Mouse (Mus musculus): ENCODE measurements at regions not wholly inside any gene's neighbourhood (a gene's known extent, or its start where the extent isn't known, plus 50 kb on each side); places are given as distances from the start of the nearest gene placed in this dataset.

- intact Hi-C loops (cut with DNase I), result no loop called here
- DNase-seq, result no peak
Observed at GRCm38 (mm10) chr2:80717979-80718378, 100.9 kb downstream of the Nup35 start.

DNA sequence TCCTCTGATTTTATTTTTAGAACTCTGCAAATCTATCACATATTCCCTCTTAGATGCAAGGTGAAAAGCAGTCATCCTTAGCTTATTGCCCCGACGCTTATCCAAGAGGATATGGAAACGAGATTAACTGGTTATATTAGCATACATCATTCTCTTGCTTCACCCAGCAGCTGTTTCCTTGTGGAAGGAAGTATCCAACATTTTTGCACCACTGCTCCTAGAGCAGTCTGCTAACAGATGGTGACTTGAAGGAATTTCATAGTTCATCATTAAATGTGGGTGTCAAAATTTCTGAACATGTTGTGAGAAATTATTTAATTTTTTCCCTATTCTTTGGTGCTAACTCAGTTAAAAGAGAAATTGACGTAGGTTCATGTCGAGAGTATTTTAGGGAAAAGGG, 107.0 kb downstream of the Nup35 start:
- DNase-seq, result no peak
- intact Hi-C loops (cut with DNase I), result no loop called here

DNA sequence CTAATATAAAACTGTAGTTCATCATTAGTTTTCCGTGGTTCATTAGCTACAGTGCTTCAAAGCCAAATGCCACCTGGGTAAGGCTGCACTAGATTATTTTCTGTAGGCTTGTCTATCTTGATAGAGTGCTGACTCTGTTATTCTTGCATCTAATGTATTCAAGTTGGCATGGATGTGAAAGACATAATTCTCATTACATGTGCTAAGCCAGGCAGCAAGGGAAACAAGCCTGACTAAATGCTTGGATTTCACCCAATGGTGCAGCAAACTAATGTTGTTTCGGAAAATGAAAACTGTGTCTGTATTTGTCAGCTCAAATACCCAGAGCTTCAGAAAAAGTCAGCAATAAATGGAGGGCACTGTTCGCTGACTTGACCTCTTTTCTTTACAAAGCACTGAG, 114.3 kb downstream of the Nup35 start:
- intact Hi-C loops (cut with DNase I), result no loop called here
- DNase-seq, result no peak

GRCm38 (mm10) chr2:80746737-80747136, 129.7 kb downstream of the Nup35 start:
- intact Hi-C loops (cut with DNase I), result no loop called here
- DNase-seq, result no peak

- DNase-seq, result no peak
- intact Hi-C loops (cut with DNase I), result loop anchor here (2.0 to 10.0 kb wide), 3 partner anchors 90 to 1293 kb away; partner anchors contain the start of gene Zfp804a
Observed at GRCm38 (mm10) chr2:80762013-80762612, 145.1 kb downstream of the Nup35 start.

- DNase-seq, result no peak
- intact Hi-C loops (cut with DNase I), result no loop called here
Observed at GRCm38 (mm10) chr2:80771176-80771575, 154.1 kb downstream of the Nup35 start.

DNA sequence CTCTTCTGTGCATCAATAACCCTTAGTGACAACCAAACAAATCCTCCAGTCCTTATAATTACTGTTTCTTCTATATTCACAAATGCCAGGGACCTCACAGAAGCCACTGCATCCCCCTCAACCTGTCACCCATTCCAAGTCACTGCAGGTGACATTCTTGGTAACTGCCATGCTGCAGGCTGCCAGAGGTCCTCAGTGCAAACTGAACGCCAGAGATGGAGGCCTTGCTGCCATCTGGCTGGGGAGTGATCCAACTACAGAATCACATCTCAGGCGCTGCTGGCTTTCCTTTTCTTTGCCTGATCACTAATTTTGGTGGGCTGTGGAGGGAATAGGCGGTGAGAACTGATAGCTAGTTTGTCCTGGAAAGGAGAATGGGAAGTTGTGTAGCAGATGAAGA, 155.4 kb downstream of the Nup35 start:
- no peak for DNase-seq
- intact Hi-C loops (cut with DNase I), result no loop called here

DNA sequence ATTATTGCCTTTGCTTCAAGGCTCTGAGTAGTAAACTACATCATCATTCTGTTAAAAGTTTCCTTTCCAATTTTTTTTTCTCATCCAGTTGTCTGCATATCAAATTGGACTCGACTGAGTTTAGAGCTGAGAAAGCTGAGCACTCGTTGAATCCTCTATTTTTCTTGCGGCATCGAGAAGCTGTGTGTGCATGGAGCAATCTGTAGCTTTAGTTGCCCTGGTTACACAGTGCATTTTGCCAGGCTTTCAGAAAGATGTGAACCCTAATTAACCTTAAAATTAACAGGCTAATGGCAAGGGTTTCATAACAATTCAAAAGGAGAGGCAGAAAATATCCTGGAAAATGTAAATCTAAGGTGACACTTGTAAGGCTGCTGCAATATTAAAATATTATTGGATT, 169.3 kb downstream of the Nup35 start:
- intact Hi-C loops (cut with DNase I), result no loop called here
- no peak for DNase-seq

GRCm38 (mm10) chr2:80793345-80794147, 176.5 kb downstream of the Nup35 start:
- intact Hi-C loops (cut with DNase I), result no loop called here
- no peak for DNase-seq

DNA sequence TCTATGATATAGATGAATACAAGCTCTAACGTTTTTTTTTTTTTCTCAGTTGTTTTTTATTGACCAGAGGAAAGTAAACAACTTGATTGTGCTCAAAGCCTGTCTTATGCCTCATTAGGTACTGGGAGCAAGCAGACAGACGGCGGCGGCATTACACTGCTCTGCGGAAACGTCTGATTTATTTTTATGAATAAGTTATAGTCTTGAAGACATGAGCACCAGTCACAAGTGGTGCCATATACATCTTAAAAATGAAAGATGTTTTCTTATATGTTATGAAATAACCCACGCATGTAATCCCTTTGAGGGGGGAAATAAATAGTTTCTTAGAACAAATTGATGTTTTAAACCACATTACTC, 177.1 kb downstream of the Nup35 start:
- intact Hi-C loops (cut with DNase I), result no loop called here

GRCm38 (mm10) chr2:80819268-80819667, 202.2 kb downstream of the Nup35 start:
- intact Hi-C loops (cut with DNase I), result no loop called here
- DNase-seq, result no peak

More for the DNA sequence above, 177.1 kb downstream of the Nup35 start:
- DNase-seq, result no peak

- intact Hi-C loops (cut with DNase I), result loop anchor here (5.0 kb wide), 1 partner anchor 89 kb away; no protein-coding TSS in a partner anchor
- DNase-seq, result no peak
Observed at GRCm38 (mm10) chr2:80851056-80851455, 234.0 kb downstream of the Nup35 start.

GRCm38 (mm10) chr2:80855214-80855613, 238.2 kb downstream of the Nup35 start:
- intact Hi-C loops (cut with DNase I), result loop anchor here (2.0 kb wide), 1 partner anchor 358 kb away; no protein-coding TSS in a partner anchor
- DNase-seq, result no peak

GRCm38 (mm10) chr2:80870046-80870445, 253.0 kb downstream of the Nup35 start:
- intact Hi-C loops (cut with DNase I), result no loop called here

DNA sequence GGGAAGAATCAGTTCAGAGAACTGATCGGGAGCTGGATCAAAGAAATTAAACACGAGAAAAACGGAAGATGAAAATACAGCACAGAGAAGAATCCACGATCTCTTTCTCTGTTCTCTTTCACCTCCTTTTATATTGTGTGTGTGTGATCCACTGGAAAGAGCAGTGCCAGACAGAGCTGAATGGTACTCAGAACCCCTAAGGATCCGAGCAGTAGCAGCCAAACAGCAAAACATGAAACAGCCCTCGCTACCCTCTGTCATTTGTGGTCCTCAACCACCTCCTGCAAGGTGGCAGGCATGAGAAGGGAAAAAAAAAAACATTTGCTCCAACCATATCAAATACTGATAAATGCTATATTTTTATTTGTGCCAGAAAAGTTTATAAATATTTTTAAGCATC, 253.4 kb downstream of the Nup35 start:
- intact Hi-C loops (cut with DNase I), result no loop called here
- no peak for DNase-seq

More at GRCm38 (mm10) chr2:80870046-80870445, 253.0 kb downstream of the Nup35 start:
- no peak for DNase-seq

DNA sequence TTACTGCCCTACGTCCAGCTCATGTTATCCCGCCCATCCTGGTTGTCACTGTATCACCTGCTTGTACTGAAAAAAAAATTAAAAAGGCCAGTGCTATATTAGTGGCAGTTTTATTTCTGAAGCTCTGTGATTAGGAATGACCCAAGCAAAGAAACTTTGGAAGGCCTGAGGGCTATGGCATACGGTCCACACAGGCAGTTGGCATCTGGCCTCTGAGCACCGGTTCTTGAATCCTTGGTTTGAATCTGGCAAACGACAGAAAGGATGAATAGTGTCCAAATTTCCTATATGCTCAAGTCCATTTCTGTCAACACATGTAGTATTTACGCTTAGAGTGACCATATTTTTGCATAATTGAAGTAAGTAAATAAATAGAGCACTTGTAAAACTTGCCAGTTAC, 254.3 kb downstream of the Nup35 start:
- DNase-seq, result no peak
- intact Hi-C loops (cut with DNase I), result no loop called here

- no peak for DNase-seq
- intact Hi-C loops (cut with DNase I), result no loop called here
Observed at GRCm38 (mm10) chr2:80878437-80878836, 261.4 kb downstream of the Nup35 start.

- DNase-seq, result no peak
- intact Hi-C loops (cut with DNase I), result no loop called here
Observed at GRCm38 (mm10) chr2:80884231-80884630, 267.2 kb downstream of the Nup35 start.

- intact Hi-C loops (cut with DNase I), result no loop called here
- no peak for DNase-seq
Observed at GRCm38 (mm10) chr2:80902050-80902449, 285.0 kb downstream of the Nup35 start.

DNA sequence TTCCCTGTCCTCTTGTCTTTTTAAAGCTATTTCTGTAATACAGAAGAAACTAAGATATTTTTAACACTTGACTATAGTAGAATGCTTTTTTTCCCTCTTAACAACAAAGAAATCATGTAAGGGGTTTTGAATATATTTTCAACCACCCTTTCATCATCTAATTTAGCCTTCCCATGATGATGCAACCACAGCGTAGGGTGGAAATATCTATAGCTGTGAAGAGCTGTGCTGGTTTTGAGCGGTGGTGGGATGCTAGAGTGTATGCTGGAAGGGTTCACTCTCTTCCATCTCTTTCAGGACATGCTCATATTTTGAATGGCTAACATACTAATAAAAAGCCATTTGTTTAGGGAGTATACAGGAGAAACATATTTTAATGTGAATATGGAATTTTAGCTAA, 296.4 kb downstream of the Nup35 start:
- DNase-seq, result no peak
- intact Hi-C loops (cut with DNase I), result no loop called here

GRCm38 (mm10) chr2:80945521-80945920, 328.5 kb downstream of the Nup35 start:
- DNase-seq, result no peak
- intact Hi-C loops (cut with DNase I), result no loop called here

DNA sequence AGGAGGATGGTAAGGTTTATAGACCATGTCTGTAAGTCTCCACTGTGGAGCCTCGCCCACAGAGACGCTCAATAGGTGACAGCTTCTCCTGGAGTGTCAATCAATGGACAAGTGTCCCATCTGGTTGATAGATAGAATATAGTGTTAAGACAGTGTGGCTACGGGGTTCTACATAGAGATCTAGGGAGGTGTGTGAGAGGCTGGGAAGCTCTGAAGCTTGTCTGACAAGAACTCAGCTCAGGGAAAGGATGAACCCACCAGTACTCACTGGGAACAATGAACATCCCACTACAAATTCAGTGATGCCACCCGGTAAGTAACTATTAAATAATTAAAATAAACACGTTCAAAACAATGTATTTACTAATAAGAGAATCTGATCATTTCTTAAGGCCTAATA, 349.7 kb downstream of the Nup35 start:
- DNase-seq, result no peak
- intact Hi-C loops (cut with DNase I), result no loop called here

Measured in heart, postnatal 36 days (tissue).